Mouse (Mus musculus): Measurements from ENCODE around the gene Pou2f1.

The Pou2f1 gene

GRCm38 (mm10) chr1:165961676-165962364, 40.7 kb downstream of the Pou2f1 start:
- DNase-seq (ENCODE audit: low spot score in 2 of 2), result no peak

GRCm38 (mm10) chr1:165958159-165958558, 44.3 kb downstream of the Pou2f1 start:
- no peak for DNase-seq (ENCODE audit: low spot score in 2 of 2)

- DNase-seq (ENCODE audit: low spot score in 2 of 2), result no peak
Observed at GRCm38 (mm10) chr1:165948214-165948813, 54.2 kb downstream of the Pou2f1 start.

- no peak for DNase-seq (ENCODE audit: low spot score in 2 of 2)
Observed at GRCm38 (mm10) chr1:165943270-165943669, 59.2 kb downstream of the Pou2f1 start.

GRCm38 (mm10) chr1:165935466-165935818, 67.0 kb downstream of the Pou2f1 start:
- no peak for DNase-seq (ENCODE audit: low spot score in 2 of 2)

GRCm38 (mm10) chr1:165934648-165935465, 67.6 kb downstream of the Pou2f1 start:
- no peak for DNase-seq (ENCODE audit: low spot score in 2 of 2)

GRCm38 (mm10) chr1:165933915-165934647, 68.4 kb downstream of the Pou2f1 start:
- no peak for DNase-seq (ENCODE audit: low spot score in 2 of 2)

- no peak for DNase-seq (ENCODE audit: low spot score in 2 of 2)
Observed at GRCm38 (mm10) chr1:165932842-165933241, 69.6 kb downstream of the Pou2f1 start.

- DNase-seq (ENCODE audit: low spot score in 2 of 2), result no peak
Observed at GRCm38 (mm10) chr1:165930510-165930909, 72.0 kb downstream of the Pou2f1 start.

- DNase-seq (ENCODE audit: low spot score in 2 of 2), result no peak
Observed at GRCm38 (mm10) chr1:165927507-165928279, 74.8 kb downstream of the Pou2f1 start.

GRCm38 (mm10) chr1:165925207-165925606, 77.3 kb downstream of the Pou2f1 start:
- DNase-seq (ENCODE audit: low spot score in 2 of 2), result no peak

- DNase-seq (ENCODE audit: low spot score in 2 of 2), result no peak
Observed at GRCm38 (mm10) chr1:165922488-165922887, 80.0 kb downstream of the Pou2f1 start.

GRCm38 (mm10) chr1:165921026-165921425, 81.5 kb downstream of the Pou2f1 start:
- DNase-seq (ENCODE audit: low spot score in 2 of 2), result no peak

- DNase-seq (ENCODE audit: low spot score in 2 of 2), result no peak
Observed at GRCm38 (mm10) chr1:165914416-165914801, 88.1 kb downstream of the Pou2f1 start.

GRCm38 (mm10) chr1:165913720-165914415, 88.6 kb downstream of the Pou2f1 start:
- DNase-seq (ENCODE audit: low spot score in 2 of 2), result no peak

- no peak for DNase-seq (ENCODE audit: low spot score in 2 of 2)
Observed at GRCm38 (mm10) chr1:165909471-165909870, 93.0 kb downstream of the Pou2f1 start.

- no peak for DNase-seq (ENCODE audit: low spot score in 2 of 2)
Observed at GRCm38 (mm10) chr1:165908806-165909205, 93.7 kb downstream of the Pou2f1 start.

- no peak for DNase-seq (ENCODE audit: low spot score in 2 of 2)
Observed at GRCm38 (mm10) chr1:165908153-165908552, 94.3 kb downstream of the Pou2f1 start.

GRCm38 (mm10) chr1:165903596-165903995, 98.9 kb downstream of the Pou2f1 start:
- no peak for DNase-seq (ENCODE audit: low spot score in 2 of 2)

GRCm38 (mm10) chr1:165891686-165892085, 110.8 kb downstream of the Pou2f1 start:
- DNase-seq (ENCODE audit: low spot score in 2 of 2), result no peak
